Mouse (Mus musculus): ENCODE results near the gene Elmo1.
A peak's percentile ranks its signal among the peaks of the same experiment; 100 is the strongest.

Gene Elmo1

DNA sequence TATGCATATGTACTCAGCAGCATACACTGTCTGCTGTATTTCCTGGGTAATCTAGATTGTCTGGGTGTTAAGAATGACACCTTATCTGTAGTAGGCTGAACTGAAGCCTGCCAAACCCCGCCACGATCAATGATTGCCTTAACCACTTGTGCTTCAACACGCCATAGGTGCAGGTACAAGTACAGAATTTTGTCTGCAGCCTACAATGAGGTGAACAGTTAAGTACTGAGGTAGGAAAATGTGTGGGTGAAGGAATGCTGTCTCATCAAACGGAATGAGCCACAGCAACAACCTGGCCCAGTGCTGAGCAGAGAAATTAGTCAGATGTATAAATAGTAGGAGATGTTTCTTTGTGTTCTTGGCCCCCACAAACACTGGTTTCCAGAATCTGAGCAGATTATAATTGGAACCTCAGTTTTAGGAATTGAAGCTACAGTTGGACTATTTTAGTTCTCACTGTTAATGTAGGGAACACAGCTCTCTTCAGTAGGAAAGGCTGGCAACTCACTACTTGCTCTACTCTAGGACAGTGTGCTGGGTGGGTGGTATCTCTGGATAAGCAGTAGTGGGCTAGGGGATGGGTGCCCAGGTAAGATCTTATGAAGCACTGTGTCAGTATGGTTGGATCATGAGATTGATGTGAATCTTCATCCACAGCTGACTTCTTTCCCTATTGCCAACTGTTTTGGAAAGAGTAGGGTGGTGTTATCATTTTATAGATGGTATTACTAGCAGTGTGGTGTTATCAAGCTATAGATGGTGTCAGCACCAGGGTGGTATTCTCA lies 4.7 kb downstream of the Elmo1 start:
- DNase-seq (ENCODE audit: extremely low spot score, low spot score), result no peak

DNA sequence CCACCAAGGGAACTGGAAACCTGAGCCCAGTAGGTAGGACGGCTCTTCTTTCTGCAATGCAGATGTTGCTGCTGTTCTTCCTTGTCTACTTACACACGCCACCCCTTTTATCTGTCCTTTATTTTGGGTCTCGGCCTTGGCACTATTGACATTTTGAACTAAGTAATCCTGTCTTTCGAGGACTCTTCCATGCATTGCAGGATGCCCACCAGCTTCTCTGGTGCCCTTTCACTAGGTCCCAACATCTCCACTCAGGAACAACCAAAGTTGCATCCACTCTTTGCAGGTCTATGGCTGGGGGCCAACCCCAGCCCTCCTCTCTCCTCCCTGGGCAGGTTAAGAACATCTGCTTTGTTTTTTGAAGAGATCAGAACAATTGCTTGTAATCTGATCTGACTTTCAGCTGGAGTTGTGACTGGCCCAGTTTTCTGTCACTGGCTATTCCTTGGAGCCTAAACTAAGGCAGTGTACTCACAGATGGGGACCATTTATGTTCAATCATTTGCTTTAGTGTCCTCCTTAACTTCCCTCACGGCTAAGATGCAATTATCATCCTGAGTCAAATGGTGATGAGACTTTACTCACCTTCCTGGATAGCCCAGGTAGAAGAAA lies 6.7 kb downstream of the Elmo1 start:
- DNase-seq (ENCODE audit: extremely low spot score, low spot score), result no peak

DNA sequence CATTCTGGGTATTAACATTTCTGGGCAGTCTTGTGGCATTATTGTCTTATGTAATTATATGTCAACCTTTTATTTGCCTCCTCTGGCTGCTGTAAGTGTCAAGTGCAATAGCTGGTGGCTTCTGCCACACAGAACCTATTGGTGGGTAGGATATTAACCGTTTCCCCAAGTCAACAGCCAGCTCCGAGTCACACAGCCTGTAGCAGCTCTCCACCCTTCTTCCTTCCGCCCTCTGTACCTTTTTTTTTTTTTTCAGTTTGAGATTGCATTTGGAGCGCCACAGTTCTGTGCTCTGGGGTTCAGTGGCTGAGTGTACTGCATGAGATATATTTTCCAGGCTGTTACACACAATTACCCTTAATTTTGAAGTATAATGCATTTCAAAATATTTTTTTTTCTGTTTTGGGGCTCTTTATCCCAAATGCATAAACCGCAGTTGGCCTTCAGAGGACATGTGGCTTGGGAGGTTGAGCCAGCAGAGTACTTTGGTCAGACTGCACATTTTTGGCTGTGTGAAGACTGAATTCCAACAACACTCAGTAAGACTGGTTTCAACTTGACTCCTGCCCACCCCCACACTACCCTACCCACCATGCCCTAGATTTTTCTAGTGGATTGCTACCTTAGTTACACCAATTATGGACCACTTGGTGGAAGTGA lies 7.7 kb downstream of the Elmo1 start:
- no peak for DNase-seq (ENCODE audit: extremely low spot score, low spot score)

DNA sequence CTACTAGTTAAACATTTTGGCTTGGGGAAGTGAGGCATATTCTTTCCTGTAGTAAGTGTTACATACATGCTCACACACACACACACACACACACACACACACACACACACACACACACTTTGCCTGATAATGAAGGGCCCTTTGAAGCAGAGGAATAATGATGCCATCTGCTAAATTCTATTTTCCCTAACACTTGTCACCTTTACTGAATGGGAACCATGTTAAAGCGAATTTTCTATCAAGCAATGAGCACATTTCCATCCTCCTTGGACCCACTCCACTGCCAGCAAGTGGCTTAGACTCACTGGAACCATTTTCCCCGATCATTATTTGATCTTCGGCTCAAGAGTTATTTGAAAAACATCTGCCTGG lies 8.2 kb downstream of the Elmo1 start:
- no peak for DNase-seq (ENCODE audit: extremely low spot score, low spot score)

DNA sequence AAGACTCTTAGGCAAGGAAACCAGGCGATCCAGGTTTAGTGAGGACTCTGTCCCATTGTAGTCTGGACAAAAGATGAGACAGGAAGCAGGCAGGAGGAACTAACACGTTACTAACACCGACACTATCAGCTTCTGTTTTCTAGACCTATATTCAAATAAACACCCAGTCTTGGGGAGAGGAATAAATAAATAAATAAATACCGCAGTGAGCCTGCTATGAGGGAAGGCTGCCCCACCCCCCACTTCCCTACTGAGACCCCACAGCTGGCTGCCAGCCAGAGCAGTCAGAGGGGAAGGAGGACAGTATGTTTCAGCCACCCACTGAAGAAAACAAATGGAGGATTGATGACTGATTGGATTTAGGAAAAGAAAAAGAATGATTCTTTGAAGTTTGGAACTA lies 9.2 kb downstream of the Elmo1 start:
- DNase-seq (ENCODE audit: extremely low spot score, low spot score), result no peak

DNA sequence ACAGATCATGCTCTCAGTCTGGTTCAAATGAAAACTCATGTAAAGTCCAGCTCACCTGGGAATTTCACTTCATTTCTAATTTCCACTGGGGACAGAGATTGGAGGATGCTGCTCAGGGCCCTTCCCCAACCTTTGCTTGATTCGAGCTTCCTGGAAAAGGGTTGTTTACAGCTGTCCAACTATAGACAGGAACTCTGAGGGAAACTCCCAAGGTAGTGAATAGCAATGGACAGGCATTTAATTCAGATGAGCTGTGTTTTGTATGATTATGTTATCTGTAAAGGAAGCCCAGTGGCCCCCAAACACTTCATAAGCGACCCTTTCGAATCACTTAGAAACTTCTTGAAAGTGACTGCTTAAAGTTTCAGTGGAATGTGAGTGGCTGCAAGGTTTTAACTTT lies 10.0 kb downstream of the Elmo1 start:
- DNase-seq (ENCODE audit: extremely low spot score, low spot score), result peak; percentile 10

DNA sequence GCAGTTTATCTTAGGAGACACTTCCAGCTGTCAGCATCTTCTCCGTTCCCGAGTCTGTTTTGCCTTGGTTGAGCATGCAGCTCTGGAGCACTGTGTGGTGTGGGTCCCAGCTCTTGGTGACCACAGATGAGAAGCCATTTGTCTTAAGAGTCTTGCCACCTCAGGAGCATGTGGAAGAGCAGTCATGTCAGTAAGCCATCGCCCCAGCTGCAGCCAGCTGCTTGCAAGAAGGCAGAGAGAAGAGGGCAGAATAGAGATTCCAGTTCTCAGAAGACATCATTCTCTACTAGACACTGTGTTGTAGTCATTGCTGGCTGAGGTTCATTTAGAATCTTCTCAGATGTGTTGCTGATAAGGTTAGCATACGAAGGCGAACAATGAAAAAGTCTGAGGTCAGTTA lies 11.3 kb downstream of the Elmo1 start:
- no peak for DNase-seq (ENCODE audit: extremely low spot score, low spot score)

DNA sequence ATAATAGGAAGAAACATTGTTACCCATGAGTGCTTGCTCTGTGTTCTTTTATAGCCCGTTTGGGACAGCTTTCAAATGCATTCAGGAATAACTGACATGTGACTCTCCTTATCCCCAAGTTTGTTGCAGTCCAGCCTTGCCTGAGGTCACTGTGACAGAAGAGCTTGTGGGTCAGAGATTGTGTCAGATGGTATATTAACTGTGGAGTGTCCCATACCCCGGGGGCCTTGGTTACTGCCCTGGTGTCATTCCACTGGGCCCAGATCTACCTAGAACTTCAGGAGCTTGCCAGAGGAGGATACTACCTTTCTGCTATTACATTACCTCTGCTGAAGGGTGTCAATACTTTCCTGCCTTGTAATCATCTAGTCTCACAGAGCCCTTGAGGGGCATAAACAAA lies 14.4 kb downstream of the Elmo1 start:
- DNase-seq (ENCODE audit: extremely low spot score, low spot score), result no peak

DNA sequence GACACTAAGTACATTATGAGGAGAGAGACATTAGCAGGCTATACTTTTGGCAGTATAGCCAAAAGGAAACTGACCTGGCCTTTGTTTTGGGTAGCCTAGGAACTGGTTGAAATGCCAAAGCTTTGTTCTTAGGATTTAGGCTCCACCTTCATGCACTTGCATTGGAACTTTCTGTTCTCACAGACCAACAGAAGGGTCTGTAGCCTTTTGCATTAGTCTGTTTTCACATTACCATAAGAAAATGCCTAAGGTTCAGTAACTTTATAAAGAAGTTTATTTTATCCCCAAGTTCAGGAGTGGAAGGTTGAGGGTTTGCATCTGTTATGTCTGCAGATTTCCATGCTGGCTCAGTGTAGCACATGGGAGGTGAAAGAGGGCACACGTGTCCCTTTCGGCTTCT lies 15.6 kb downstream of the Elmo1 start:
- no peak for DNase-seq (ENCODE audit: extremely low spot score, low spot score)

DNA sequence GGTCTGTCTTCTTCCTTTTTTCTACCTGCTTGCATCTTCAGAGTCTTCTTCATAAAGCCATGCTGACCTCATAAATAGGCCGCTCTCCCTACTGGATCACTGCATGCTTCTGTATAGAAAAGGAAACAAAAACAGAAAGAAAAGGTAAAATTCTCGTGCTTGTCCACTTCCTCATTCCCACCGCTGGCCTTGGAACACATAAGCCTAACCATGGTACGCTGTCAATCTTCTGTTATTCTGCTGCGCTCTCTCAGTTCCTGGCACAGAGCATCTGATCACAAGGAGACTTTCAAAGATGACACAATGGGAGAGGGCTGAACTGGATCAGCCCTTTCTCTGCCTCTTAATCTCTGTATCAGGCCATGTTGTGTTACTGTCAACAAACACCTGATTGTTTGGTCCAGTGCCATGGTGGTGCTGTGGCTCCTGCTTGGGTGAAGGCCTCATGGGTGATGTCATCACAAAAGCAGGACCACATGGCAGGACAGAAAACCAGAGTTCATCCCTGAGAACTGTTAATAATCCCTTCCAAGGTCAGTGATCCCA lies 17.6 kb downstream of the Elmo1 start:
- peak; percentile 10 for DNase-seq (ENCODE audit: extremely low spot score, low spot score)

DNA sequence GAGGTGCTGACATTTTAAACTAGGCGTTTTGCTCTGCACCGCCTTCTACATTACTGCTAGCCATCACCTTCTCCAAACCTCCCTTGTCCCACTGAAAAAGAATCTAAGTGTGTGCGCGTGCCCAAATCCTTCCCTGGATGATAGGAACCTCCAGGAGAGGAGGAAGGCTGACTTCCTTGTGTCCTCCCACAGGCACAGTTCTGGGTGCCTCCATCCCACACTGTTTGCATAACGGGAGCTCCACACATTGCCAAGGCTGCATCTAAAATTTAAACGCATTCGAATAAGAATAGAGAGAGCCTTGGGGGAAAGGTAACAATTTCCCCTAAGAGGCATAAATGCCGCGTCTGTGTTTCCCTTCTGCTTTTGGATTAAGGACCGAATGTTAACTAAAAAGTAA lies 18.6 kb downstream of the Elmo1 start:
- peak; percentile 12 for DNase-seq (ENCODE audit: extremely low spot score, low spot score)

DNA sequence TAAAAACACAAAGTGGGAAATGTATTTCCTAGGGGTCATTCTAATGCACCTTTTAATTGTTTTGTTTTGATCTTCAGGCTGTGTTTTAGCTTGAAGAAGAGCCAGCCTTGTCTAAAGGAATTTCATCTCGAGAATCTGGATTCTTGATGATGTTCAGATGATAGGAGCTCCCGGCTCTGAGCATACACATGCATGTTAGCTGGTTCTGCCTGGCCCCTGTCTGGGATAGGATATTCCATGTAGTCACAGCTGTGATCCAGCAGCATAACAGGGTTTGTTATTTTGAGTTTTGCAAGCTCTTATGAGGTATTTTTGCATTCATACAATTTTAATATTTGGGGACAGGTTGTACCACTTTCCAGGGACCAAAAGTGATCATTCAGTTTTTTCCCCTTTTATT lies 19.1 kb downstream of the Elmo1 start:
- no peak for DNase-seq (ENCODE audit: extremely low spot score, low spot score)

DNA sequence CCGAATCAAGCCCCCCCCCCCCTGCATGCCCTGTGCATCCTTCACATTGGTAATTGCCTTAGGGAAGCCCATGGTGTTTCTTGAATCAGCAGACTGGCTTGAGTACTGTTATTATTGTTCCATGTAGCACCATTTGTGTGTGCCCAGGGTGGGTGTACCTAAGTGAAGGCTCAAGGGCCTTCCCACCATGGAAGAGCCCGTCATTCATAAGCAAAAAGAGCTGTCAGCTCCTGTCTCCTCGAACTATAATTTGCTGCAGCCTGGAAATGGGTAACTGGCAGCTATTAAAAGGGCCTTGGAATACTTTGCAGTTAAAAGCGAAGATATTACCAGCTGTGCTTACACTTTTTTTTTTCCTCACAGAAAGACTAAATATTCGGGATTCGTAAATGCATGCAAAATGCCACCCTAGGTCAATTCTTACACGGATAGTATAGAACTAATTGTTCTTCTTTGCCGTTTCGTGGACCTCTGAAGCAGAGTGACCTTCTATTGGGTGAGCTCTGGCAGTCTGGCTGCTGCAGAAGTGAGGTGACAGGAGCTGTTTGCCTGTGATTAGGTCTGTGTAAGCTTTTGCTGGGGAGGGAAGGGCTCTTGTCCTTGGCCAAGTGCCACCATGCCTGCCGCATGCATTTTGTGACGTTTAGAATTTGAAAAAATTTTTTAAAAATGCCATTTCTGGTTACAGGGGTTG lies 19.7 kb downstream of the Elmo1 start:
- no peak for DNase-seq (ENCODE audit: extremely low spot score, low spot score)

DNA sequence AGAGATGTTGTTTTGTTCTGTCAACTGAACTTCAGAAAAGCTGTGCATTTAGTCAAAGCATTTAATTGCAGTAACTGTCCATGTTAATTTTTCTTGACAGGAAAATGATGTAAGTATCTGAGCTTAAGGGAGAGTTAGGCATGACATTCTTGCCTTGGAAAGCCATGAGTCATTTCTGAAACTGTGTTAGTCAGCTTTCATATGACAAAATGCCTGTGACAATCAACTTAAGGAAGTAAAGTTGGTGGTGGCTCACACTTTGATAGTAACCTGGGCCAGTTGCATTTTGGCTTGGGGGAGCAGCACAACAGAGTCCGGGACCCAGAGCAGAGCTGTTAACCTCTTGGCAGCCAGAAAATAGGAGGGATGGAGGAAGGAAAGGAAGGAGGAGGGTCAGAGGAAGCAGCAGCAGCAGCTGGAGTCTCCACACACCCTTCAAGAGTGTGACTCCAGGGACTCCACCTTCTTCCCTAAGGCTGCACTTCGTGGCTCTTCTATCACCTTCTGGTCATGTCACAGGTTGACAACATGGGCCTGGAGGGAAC lies 20.9 kb downstream of the Elmo1 start:
- no peak for DNase-seq (ENCODE audit: extremely low spot score, low spot score)

DNA sequence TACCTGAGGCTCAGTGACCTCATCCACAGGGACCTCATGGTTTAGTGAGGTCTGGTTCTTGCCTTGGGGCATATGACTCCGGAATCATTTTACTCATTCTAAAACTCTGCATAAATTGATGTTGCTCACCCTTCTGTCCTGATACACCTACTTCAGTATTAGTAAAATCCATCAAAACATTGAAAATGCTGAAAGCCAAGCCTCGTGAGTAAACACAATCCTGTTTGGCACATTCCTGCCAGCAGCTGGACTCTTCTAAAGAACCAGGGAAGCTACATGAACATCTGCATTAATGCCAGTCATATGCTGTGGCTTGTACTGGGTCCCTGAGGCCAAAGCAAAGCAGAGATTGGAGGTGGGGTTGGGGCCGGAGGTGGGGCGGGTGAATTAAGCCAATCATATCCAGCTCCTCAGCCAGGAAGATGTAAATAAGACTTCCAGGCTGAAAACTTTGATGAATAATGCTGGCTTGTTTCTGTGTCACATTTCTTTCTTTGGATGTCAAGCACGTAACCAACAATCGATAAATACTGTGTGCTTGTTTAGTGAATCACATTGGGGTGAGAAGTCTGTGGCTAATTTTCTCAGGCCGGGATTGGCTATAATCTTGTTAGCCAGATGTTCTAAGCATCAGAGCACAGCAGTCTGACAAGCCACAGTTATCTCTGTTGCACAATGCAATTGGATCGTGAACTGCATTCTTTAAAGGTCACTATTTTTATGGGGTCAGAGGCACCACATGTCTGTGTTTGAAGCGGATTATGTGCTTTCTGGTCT lies 24.9 kb downstream of the Elmo1 start:
- no peak for DNase-seq (ENCODE audit: extremely low spot score, low spot score)

DNA sequence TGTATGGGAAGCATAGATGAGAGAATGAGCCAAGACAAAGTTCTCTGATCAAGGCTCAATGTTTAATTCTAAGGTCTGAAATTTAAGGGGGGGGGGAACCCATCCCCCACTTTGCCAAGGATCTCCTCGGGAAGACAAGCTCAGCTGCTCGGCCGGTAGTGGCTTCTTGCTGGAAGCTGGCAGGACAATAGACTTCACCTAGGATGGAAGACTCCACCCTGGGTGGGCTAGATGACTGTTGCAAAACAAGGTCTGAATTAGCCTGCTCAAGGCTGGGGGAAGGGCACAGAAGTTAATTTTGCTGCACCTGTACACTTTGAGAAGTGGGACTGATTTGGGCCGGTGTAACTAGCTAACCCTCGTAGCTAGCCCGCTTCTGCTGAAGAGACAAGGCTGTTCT lies 25.6 kb downstream of the Elmo1 start:
- DNase-seq (ENCODE audit: extremely low spot score, low spot score), result no peak

DNA sequence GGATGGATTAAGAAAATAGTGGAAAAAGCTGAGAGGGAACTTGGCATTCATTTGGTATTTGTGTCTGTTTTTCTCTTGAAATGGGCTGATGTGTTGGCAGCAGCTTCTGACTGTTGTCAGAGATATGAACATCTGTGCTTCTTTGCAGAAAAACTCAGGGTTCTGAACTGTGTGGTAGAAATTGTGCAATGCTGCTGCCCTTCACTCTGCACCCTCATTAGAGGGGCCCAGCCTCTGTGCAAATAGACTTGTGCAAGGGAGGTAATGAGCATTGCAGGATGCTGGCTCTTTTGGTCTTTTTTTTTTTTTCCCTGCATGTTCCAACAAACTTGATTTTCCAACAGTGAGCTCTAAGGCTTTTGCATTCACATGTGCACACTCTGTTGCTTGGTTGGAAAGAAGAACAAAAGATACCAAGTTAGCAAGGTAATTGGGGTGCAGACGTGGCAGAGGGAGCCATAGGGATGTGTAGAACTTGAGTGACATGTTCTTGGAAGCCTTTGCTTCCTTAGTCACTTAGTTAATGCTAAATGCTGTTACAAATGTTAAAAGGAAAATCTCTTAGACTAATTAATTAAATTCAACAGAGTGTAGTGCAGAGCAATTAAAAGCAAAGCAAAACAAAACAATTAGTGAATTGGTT lies 26.6 kb downstream of the Elmo1 start:
- no peak for DNase-seq (ENCODE audit: extremely low spot score, low spot score)

DNA sequence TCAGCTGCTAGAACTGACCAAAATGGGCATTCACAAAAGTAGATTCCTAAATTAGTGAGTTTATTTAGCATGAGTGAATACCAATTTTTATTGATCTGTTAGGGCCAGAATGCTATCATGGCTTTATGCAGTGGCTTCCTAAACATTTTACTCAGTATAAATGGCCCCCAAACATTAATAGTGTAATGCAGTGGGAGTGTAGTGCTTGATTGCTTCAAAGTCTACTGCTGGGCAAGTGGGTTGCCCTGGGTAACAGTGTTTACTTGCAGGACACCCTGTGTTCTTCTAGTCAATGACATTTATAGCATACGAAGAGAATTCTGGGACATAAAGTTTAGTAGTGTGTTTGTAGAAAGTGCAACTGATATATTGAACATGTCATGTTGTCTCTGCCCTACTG lies 27.3 kb downstream of the Elmo1 start:
- no peak for DNase-seq (ENCODE audit: extremely low spot score, low spot score)

DNA sequence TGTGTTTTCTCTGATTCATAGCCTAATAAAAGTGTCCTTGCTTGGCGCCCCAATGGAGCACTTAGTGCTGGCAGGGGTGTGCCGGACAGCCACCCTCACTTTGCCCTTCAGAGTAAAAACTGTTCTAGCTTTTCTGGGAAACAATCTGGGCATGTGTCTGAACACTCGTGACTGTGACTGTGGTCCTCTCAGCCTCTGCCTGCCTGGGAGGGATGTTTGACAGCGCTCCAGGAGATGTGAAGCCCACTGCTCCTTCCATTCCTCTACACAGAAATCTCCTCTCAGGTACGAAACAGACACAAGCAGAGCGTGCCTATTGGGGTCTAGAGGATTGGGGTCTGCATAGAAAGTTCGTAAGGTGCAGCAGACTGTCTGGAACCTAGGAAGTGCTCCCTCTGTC lies 28.5 kb downstream of the Elmo1 start:
- DNase-seq (ENCODE audit: extremely low spot score, low spot score), result no peak

DNA sequence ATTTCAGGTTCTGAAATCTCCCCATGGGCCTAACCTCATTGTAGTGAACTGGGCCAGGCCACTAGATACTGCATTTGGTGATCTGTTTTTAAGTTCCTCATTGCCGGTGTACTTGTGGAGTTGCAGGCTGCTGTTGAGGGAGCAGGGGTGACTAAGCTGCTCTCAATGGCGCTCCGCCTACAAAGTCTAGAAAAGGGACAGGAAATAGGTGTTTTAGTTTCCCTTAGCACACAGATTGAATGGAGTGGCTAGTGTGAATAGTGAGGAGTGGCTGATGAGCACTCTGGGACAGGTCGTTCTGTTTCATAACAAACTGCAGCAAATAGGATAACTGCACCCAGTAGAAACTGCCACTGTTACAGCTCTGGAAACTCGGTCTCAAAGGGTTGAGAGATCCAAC lies 30.3 kb downstream of the Elmo1 start:
- no peak for DNase-seq (ENCODE audit: extremely low spot score, low spot score)

Measured in neural tube, embryonic 10.5 days (tissue).